ENCODE assay signal across 20 mouse cellular contexts in genomic region chr4:47149963-47150362, GRCm38 (mm10). TPM values are rescaled to one million over a fixed set of nuclear protein-coding genes. Genes with fewer than 3 reads are reported as not detected.
DNase-seq lines count a peak whose midpoint lies in the region; ATAC-seq and TF ChIP-seq lines count a peak whose summit lies in the region.
"Had no signal": no experiment of that assay in that cellular context is flagged by ENCODE, and none has a peak within 500 bp of the region (broad histone marks: within the 10 kb centered on the region; RNA-seq: fewer than 3 reads in every experiment).

No protein-coding gene starts in this region.

- peak; percentile 39; the same call in 1 of the 2 replicates for TF ChIP-seq POLR2A in heart, adult 2 months (IDR thresholded peaks at IDR 0.05; ENCODE audit: insufficient read depth, low read depth, low read length)

- no peak overlapping the region for H3K4me2 ChIP-seq in stomach, embryonic 14.5 days (replicated peaks; ENCODE audit: low read depth, low read length)
- H3K4me2 ChIP-seq in stomach, postnatal 0 days (replicated peaks; ENCODE audit: low read depth) = no peak overlapping the region
- H3K4me2 ChIP-seq: embryonic facial prominence, embryonic 13.5 days; liver, embryonic 15.5 days had no signal

- no peaks in the 10 kb centered on the region for H3K9me3 ChIP-seq in heart, embryonic 10.5 days
- no peaks in the 10 kb centered on the region for H3K9me3 ChIP-seq in stomach, embryonic 14.5 days (ENCODE audit: control insufficient read depth, low read depth, low read length)
- no peaks in the 10 kb centered on the region for H3K9me3 ChIP-seq in stomach, postnatal 0 days (ENCODE audit: control insufficient read depth, low read length)
- H3K9me3 ChIP-seq: embryonic facial prominence, embryonic 13.5 days; hindbrain, embryonic 10.5 days; liver, embryonic 15.5 days had no signal

- H3K79me2 ChIP-seq in heart, adult 2 months (replicated peaks; ENCODE audit: control insufficient read depth, insufficient read depth, low read length) = no peaks in the 10 kb centered on the region

- TF ChIP-seq CTCF in heart, adult 2 months (IDR thresholded peaks at IDR 0.05) = no peak
- TF ChIP-seq CTCF in stomach, postnatal 0 days (IDR thresholded peaks at IDR 0.05; ENCODE audit: low read depth) = no peak

- H3K4me1 ChIP-seq in heart, adult 2 months (ENCODE audit: control insufficient read depth, insufficient read depth, low read length) = peaks cover 20% of the 10 kb centered on the region
- peaks cover 18% of the 10 kb centered on the region; the same call in 1 of the 2 replicates for H3K4me1 ChIP-seq in heart, embryonic 10.5 days
- H3K4me1 ChIP-seq in stomach, embryonic 14.5 days (ENCODE audit: control insufficient read depth, insufficient read depth, low read length) = peaks cover 6% of the 10 kb centered on the region; the same call in 1 of the 2 replicates
- H3K4me1 ChIP-seq in stomach, postnatal 0 days (replicated peaks; ENCODE audit: control insufficient read depth, insufficient read depth) = 0 out of 2 replicates have a peak, but pooled peaks cover 2% of the 10 kb centered on the region
- H3K4me1 ChIP-seq: hindbrain, embryonic 10.5 days; liver, embryonic 15.5 days had no signal

- peak; percentile 33 to 65 for DNase-seq in heart, adult 2 months
- no peak for DNase-seq in heart, embryonic 10.5 days (ENCODE audit: low spot score)
- DNase-seq in stomach, postnatal 0 days (ENCODE audit: low spot score) = no peak
- DNase-seq in heart, postnatal 14 days = peak; percentile 38 to 41
- DNase-seq in kidney, postnatal 36 days = peak; percentile 24 to 37
- DNase-seq in spleen, postnatal 14 days (ENCODE audit: low spot score in 2 of 2) = no peak
- no peak for DNase-seq in B cell, adult 2 months
- DNase-seq: adrenal gland, postnatal 25 days; cerebellum, adult 2 months; forebrain, postnatal 0 days; midbrain, embryonic 14.5 days had no signal

- no peak overlapping the region for H3K4me3 ChIP-seq in heart, adult 2 months
- H3K4me3 ChIP-seq in heart, embryonic 10.5 days = no peak overlapping the region
- H3K4me3 ChIP-seq in stomach, embryonic 14.5 days (ENCODE audit: low read depth, low read length) = no peak overlapping the region
- no peak overlapping the region for H3K4me3 ChIP-seq in stomach, postnatal 0 days (ENCODE audit: low read depth, low read length)
- H3K4me3 ChIP-seq: embryonic facial prominence, embryonic 13.5 days; hindbrain, embryonic 10.5 days; liver, embryonic 15.5 days had no signal

- TF ChIP-seq EP300 in heart, adult 2 months (IDR thresholded peaks at IDR 0.05; ENCODE audit: insufficient read depth, low read depth, low read length) = peak; percentile 81; the same call in 1 of the 2 replicates
- no peak for TF ChIP-seq EP300 in stomach, postnatal 0 days (optimal IDR thresholded peaks at IDR 0.05)

- H3K27me3 ChIP-seq in heart, adult 2 months (ENCODE audit: control insufficient read depth, insufficient read depth, low read length) = no peaks in the 10 kb centered on the region
- no peaks in the 10 kb centered on the region; the same call in 1 of the 2 replicates for H3K27me3 ChIP-seq in heart, embryonic 10.5 days (ENCODE audit: insufficient read depth, poor library complexity, severe bottlenecking)
- H3K27me3 ChIP-seq in stomach, embryonic 14.5 days (ENCODE audit: control insufficient read depth, insufficient read depth, low read length) = no peaks in the 10 kb centered on the region
- H3K27me3 ChIP-seq in stomach, postnatal 0 days (ENCODE audit: control insufficient read depth, insufficient read depth, low read length) = no peaks in the 10 kb centered on the region
- H3K27me3 ChIP-seq: embryonic facial prominence, embryonic 13.5 days; liver, embryonic 15.5 days; Patski had no signal

- WGBS in heart, adult 2 months = 16% methylated on average over 3 of the region's 3 CpGs
- WGBS in heart, embryonic 10.5 days = 19% methylated on average over 3 of the region's 3 CpGs
- 35% methylated on average over 3 of the region's 3 CpGs for WGBS in stomach, embryonic 14.5 days
- 50% methylated on average over 3 of the region's 3 CpGs for WGBS in stomach, postnatal 0 days

- H3K27ac ChIP-seq in heart, adult 2 months = peak overlapping the region; percentile 56; the same call in 1 of the 2 replicates
- H3K27ac ChIP-seq in heart, embryonic 10.5 days = no peak overlapping the region
- 0 out of 2 replicates have a peak overlapping the region, but pooled peaks have one; percentile 15 for H3K27ac ChIP-seq in stomach, embryonic 14.5 days (ENCODE audit: low read length)
- no peak overlapping the region for H3K27ac ChIP-seq in stomach, postnatal 0 days (replicated peaks)
- H3K27ac ChIP-seq: embryonic facial prominence, embryonic 13.5 days; hindbrain, embryonic 10.5 days; liver, embryonic 15.5 days; macrophage had no signal

- no peak overlapping the region for H3K9ac ChIP-seq in heart, adult 2 months (ENCODE audit: low read depth, low read length)
- H3K9ac ChIP-seq in stomach, embryonic 14.5 days (replicated peaks; ENCODE audit: low read depth, low read length) = no peak overlapping the region
- no peak overlapping the region for H3K9ac ChIP-seq in stomach, postnatal 0 days (ENCODE audit: low read length)
- H3K9ac ChIP-seq: embryonic facial prominence, embryonic 13.5 days; forebrain, postnatal 0 days; liver, embryonic 15.5 days had no signal

- no peak for ATAC-seq in stomach, embryonic 14.5 days (ENCODE audit: insufficient number of reproducible peaks, insufficient read depth, low FRiP score, low read depth)
- no peak for ATAC-seq in stomach, postnatal 0 days (ENCODE audit: low FRiP score, low TSS enrichment)
- ATAC-seq: activated CD4-positive, CD25-positive, alpha-beta regulatory T cell, adult 4 months; forebrain, postnatal 0 days; Patski had no signal

- H3K36me3 ChIP-seq in heart, adult 2 months (ENCODE audit: control insufficient read depth, insufficient read depth, low read length) = no peaks in the 10 kb centered on the region
- H3K36me3 ChIP-seq in heart, embryonic 10.5 days = no peaks in the 10 kb centered on the region
- H3K36me3 ChIP-seq in stomach, embryonic 14.5 days (ENCODE audit: control insufficient read depth, insufficient read depth, low read length) = no peaks in the 10 kb centered on the region
- no peaks in the 10 kb centered on the region for H3K36me3 ChIP-seq in stomach, postnatal 0 days (ENCODE audit: control insufficient read depth, insufficient read depth, low read length)
- H3K36me3 ChIP-seq: embryonic facial prominence, embryonic 13.5 days; hindbrain, embryonic 10.5 days; liver, embryonic 15.5 days had no signal

- intact Hi-C loops in heart, adult 2 months (cut with DNase I) = loop anchor here (5.0 kb wide), 1 partner anchor 82 kb away; no protein-coding TSS in a partner anchor
- intact Hi-C loops in heart, postnatal 14 days (cut with DNase I) = loop anchor here (5.0 kb wide), 1 partner anchor 57 kb away; the partner anchor contains the start of gene Col15a1

RNA-seq across cellular contexts. Expression of gene Col15a1, which starts 58.0 kb away (rescaled TPM):
- total RNA-seq in heart, adult 2 months (2021) = 10 to 100 TPM; 36.9 to 86.4 TPM
- 97.6 and 161 TPM in 2 replicates for polyA plus RNA-seq in heart, adult 2 months (2012; rRNA removed)
- 1.1 and 1.5 TPM in 2 replicates for polyA plus RNA-seq in heart, embryonic 10.5 days (2016; fragmentation: Nextera tagmentation; extraction: Ambion mirVana)
- polyA plus RNA-seq in stomach, embryonic 14.5 days (2014; fragmentation: Nextera tagmentation; extraction: Ambion mirVana) = 23.1 and 23.8 TPM in 2 replicates
- 25.0 and 28.6 TPM in 2 replicates for polyA plus RNA-seq in stomach, postnatal 0 days (2015; fragmentation: Nextera tagmentation; extraction: Ambion mirVana)
- total RNA-seq in heart, postnatal 14 days (2021) = 100 to 1,000 TPM; 237 to 250 TPM
- total RNA-seq: common myeloid progenitor, adult 5-6 weeks; neutrophil, adult 5-6 weeks had no signal

RNA-seq across cellular contexts. Expression of gene Galnt12, which starts 58.3 kb away (rescaled TPM):
- under 1 TPM; 0.16 to 0.27 TPM for total RNA-seq in heart, adult 2 months (2021)
- 0.72 and 0.85 TPM in 2 replicates for polyA plus RNA-seq in heart, adult 2 months (2012; rRNA removed)
- polyA plus RNA-seq in heart, embryonic 10.5 days (2016; fragmentation: Nextera tagmentation; extraction: Ambion mirVana) = 1.3 and 2.2 TPM in 2 replicates
- 23.1 and 26.6 TPM in 2 replicates for polyA plus RNA-seq in stomach, embryonic 14.5 days (2014; fragmentation: Nextera tagmentation; extraction: Ambion mirVana)
- polyA plus RNA-seq in stomach, postnatal 0 days (2015; fragmentation: Nextera tagmentation; extraction: Ambion mirVana) = 57.9 and 59.9 TPM in 2 replicates
- under 1 TPM; 0.57 to 0.73 TPM for total RNA-seq in heart, postnatal 14 days (2021)

Comparison
In these comparisons a context has a peak if more than half of its experiments do, and no peak if none do; other contexts are left out.
1. DNase-seq: peak in heart, adult 2 months (2 of 2), heart, postnatal 14 days (2 of 2) and kidney, postnatal 36 days (2 of 2); none in heart, embryonic 10.5 days (single experiment), stomach, postnatal 0 days (single experiment), spleen, postnatal 14 days (0 of 2) and B cell, adult 2 months (0 of 2).
2. H3K27ac ChIP-seq: peak in heart, adult 2 months (single experiment) and stomach, embryonic 14.5 days (single experiment); none in heart, embryonic 10.5 days (single experiment) and stomach, postnatal 0 days (single experiment).